Mouse (Mus musculus) forebrain, embryonic 11.5 days (tissue): Measurements from ENCODE around the gene Lipk. TPM values are rescaled to one million over a fixed set of nuclear protein-coding genes. Genes with fewer than 3 reads are reported as not detected.

Experiments used
- ATAC-seq: fragments of 200-750 bp; cut with Nextera tagmentation; replicated peaks from 2 replicates; pipeline ENCODE4 v1.8.0; 2017; ENCODE audit warnings: moderate TSS enrichment; ENCODE audit not compliant: low FRiP score
- DNase-seq: peaks from one replicate; pipeline ENCODE4 v3.0.0-alpha.2; 2017; ENCODE audit warnings: low spot score
- H3K27ac ChIP-seq: fragments of 300-500 bp; sonication (generic); 2 replicates; pipeline ENCODE4 v1.5.1; 2014; ENCODE audit warnings: low read depth, low read length
- H3K27me3 ChIP-seq: fragments of 300-500 bp; sonication (generic); 2 replicates; pipeline ENCODE4 v1.6.1; 2014; ENCODE audit warnings: mild to moderate bottlenecking, low read length, mixed read lengths; ENCODE audit not compliant: control insufficient read depth, insufficient read depth
- H3K36me3 ChIP-seq: fragments of 300-500 bp; sonication (generic); 2 replicates; pipeline ENCODE4 v1.6.1; 2014; ENCODE audit warnings: mild to moderate bottlenecking, low read length, moderate library complexity, mixed read lengths; ENCODE audit not compliant: control insufficient read depth, insufficient read depth
- H3K4me1 ChIP-seq: fragments of 300-500 bp; sonication (generic); replicated peaks from 2 replicates; pipeline ENCODE4 v1.6.1; 2014; ENCODE audit warnings: low read length, mixed read lengths; ENCODE audit not compliant: control insufficient read depth, insufficient read depth
- H3K4me2 ChIP-seq: fragments of 300-500 bp; sonication (generic); 2 replicates; pipeline ENCODE4 v1.6.1; 2014; ENCODE audit warnings: low read depth, mild to moderate bottlenecking, low read length, moderate library complexity, mixed read lengths; ENCODE audit not compliant: severe bottlenecking
- H3K4me3 ChIP-seq: fragments of 300-500 bp; sonication (generic); 2 replicates; pipeline ENCODE4 v1.5.1; 2014; ENCODE audit warnings: low read depth, low read length
- H3K9ac ChIP-seq: fragments of 300-500 bp; sonication (generic); 2 replicates; pipeline ENCODE4 v1.6.1; 2014; ENCODE audit warnings: low read length
- H3K9me3 ChIP-seq: fragments of 300-500 bp; sonication (generic); 2 replicates; pipeline ENCODE4 v1.6.1; 2016; ENCODE audit warnings: low read length, mixed read lengths; ENCODE audit not compliant: control insufficient read depth
- WGBS: fragments of 180-500 bp; shearing (Covaris S2); extraction: QIAGEN DNeasy Blood & Tissue Kit; methylation state at CpG from one replicate; pipeline ENCODE4 v1.1.7; 2014; 5-methylcytosine and 5-hydroxymethylcytosine counted together
- polyA plus RNA-seq: library from polyadenylated mRNA; unstranded; fragments of >200 nt; fragmentation: Nextera tagmentation; extraction: Ambion mirVana; gene quantifications from 2 replicates; pipeline ENCODE4 v1.2.1, GENCODE M21; 2014

The Lipk gene
- polyA plus RNA-seq, 1 experiment from 2014 or later: not detected

DNA sequence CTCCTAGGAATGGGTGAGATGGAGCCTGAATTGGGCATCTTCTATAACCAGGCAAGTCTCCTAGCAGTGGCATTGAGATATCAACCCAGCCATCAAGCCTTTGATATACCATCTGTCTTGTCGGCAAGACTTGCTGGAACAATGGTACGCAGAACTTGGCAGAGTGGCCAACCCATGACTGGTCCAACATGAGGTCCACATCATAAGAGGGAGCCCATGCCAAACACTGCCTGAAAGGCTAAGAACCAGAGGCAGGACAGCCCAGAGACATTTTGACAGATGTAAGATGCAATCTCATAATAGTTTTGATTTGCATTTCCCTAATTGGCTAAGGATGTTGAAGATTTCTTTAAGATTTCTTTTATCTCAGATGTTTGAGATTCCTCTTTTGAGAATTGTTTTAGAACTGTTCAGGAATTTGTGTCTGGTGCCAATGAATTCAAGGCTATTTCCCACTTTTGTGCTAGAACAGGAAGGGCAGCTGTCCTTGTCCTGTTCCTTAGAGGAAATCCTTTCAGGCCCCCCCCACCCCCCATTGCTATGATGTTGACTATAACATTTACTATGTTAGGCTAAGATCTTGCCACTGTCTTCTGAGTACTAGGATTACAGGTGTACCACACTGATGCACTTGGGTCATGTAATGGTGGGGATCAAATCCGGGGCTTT, 41.4 kb downstream of the Lipk start:
- no peak for ATAC-seq
- Histone ChIP-seq H3K27me3 (no peaks in the 10 kb centered on the region), H3K36me3 (no peaks in the 10 kb centered on the region), H3K4me3 (no peak overlapping the region), H3K27ac (no peak overlapping the region), H3K4me1 (no peaks in the 10 kb centered on the region), H3K9me3 (no peaks in the 10 kb centered on the region), H3K4me2 (no peak overlapping the region), H3K9ac (no peak overlapping the region)
- WGBS: 88% methylated on average over 3 of the region's 3 CpGs
- DNase-seq: no peak

DNA sequence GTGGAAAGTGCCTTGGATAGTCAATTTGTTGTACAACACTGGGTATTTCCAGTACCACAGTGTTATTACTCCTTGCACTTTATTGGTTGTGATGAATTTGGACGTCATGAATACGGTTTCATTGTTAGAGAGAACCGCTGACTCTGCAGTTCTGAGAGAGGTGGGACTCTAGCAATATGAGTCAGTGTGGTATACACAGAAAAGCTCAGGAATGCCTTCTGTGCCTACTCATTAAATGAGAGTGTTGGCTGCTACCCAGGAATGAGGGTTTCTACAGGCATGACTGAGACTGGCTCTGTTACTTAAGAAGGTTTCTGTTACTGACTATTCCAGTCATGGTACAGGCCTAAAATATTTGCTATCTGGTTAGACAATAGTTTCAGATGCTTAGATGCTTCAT, 43.4 kb downstream of the Lipk start:
- ATAC-seq (no peak), DNase-seq (no peak)
- H3K4me1 ChIP-seq: no peaks in the 10 kb centered on the region
- H3K9ac ChIP-seq: no peak overlapping the region
- no peaks in the 10 kb centered on the region for H3K27me3 ChIP-seq
- WGBS: 91% methylated on average over 3 of the region's 3 CpGs
- no peak overlapping the region for H3K4me3 ChIP-seq
- no peaks in the 10 kb centered on the region for H3K9me3 ChIP-seq
- H3K27ac ChIP-seq: no peak overlapping the region
- H3K4me2 ChIP-seq: no peak overlapping the region
- no peaks in the 10 kb centered on the region for H3K36me3 ChIP-seq

GRCm38 (mm10) chr19:34063547-34063946, 55.5 kb downstream of the Lipk start:
- Histone ChIP-seq H3K4me1 (no peaks in the 10 kb centered on the region), H3K27ac (no peak overlapping the region), H3K9me3 (no peaks in the 10 kb centered on the region), H3K27me3 (no peaks in the 10 kb centered on the region), H3K9ac (no peak overlapping the region), H3K36me3 (no peaks in the 10 kb centered on the region), H3K4me2 (no peak overlapping the region), H3K4me3 (no peak overlapping the region)
- 59% methylated on average over 1 of the region's 1 CpGs for WGBS
- DNase-seq (no peak), ATAC-seq (no peak)

DNA sequence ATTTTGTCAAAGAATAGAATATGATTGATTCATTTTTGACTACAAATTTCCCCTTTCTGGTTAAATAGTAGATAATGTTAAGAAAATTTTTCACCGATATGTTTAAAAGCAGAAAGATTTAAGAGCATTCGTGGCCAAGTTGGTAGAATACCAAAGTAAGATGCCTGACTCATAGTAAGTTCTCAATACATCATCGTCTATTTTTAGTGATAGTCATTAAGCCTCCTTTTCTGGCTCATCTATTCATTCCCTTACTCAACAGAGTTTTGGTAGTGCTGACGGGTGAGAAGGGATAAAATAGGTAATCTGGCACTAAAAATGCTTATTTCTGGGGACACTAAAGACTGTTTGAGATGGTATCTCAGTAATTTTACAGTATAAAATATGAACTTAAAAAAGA, 56.0 kb downstream of the Lipk start:
- Histone ChIP-seq H3K4me3 (no peak overlapping the region), H3K27me3 (no peaks in the 10 kb centered on the region), H3K36me3 (no peaks in the 10 kb centered on the region), H3K9ac (no peak overlapping the region), H3K9me3 (no peaks in the 10 kb centered on the region), H3K4me2 (no peak overlapping the region), H3K27ac (no peak overlapping the region), H3K4me1 (no peaks in the 10 kb centered on the region)
- no peak for ATAC-seq
- DNase-seq: no peak
- WGBS: 94% methylated on average over 4 of the region's 4 CpGs

GRCm38 (mm10) chr19:34066779-34067472, 58.8 kb downstream of the Lipk start, which contains the start of gene Lipn:
TSS of gene Lipn (plus strand) at chr19:34067358.
- no peak within 1 kb of the TSS for H3K4me2 ChIP-seq
- WGBS: 91% methylated on average over 9 of the region's 9 CpGs
- no peaks in the 10 kb centered on the region for H3K36me3 ChIP-seq
- no peaks in the 10 kb centered on the region for H3K27me3 ChIP-seq
- DNase-seq (no peak), ATAC-seq (no peak)
- no peak within 1 kb of the TSS for H3K4me3 ChIP-seq
- no peak within 1 kb of the TSS for H3K9ac ChIP-seq
- H3K9me3 ChIP-seq: no peaks in the 10 kb centered on the region
- H3K27ac ChIP-seq: no peak within 1 kb of the TSS
- H3K4me1 ChIP-seq: no peaks in the 10 kb centered on the region

GRCm38 (mm10) chr19:34074239-34074638, 66.1 kb downstream of the Lipk start:
- DNase-seq (no peak), ATAC-seq (no peak)
- no peak overlapping the region for H3K4me3 ChIP-seq
- no peaks in the 10 kb centered on the region for H3K9me3 ChIP-seq
- H3K36me3 ChIP-seq: no peaks in the 10 kb centered on the region
- no peak overlapping the region for H3K27ac ChIP-seq
- H3K27me3 ChIP-seq: no peaks in the 10 kb centered on the region
- H3K4me2 ChIP-seq: no peak overlapping the region
- H3K9ac ChIP-seq: no peak overlapping the region
- no peaks in the 10 kb centered on the region for H3K4me1 ChIP-seq

- no peak overlapping the region for H3K27ac ChIP-seq
- H3K4me1 ChIP-seq: no peaks in the 10 kb centered on the region
- H3K9ac ChIP-seq: no peak overlapping the region
- no peaks in the 10 kb centered on the region for H3K9me3 ChIP-seq
- DNase-seq: no peak
- no peak overlapping the region for H3K4me3 ChIP-seq
- no peaks in the 10 kb centered on the region for H3K27me3 ChIP-seq
- H3K4me2 ChIP-seq: no peak overlapping the region
- ATAC-seq: no peak
- 89% methylated on average over 2 of the region's 2 CpGs for WGBS
- no peaks in the 10 kb centered on the region for H3K36me3 ChIP-seq
Observed at GRCm38 (mm10) chr19:34078130-34078529, 70.0 kb downstream of the Lipk start.

- Histone ChIP-seq H3K27me3 (no peaks in the 10 kb centered on the region), H3K9ac (no peak overlapping the region), H3K9me3 (no peaks in the 10 kb centered on the region), H3K4me3 (no peak overlapping the region), H3K4me1 (no peaks in the 10 kb centered on the region), H3K27ac (no peak overlapping the region), H3K4me2 (no peak overlapping the region), H3K36me3 (no peaks in the 10 kb centered on the region)
- no peak for ATAC-seq
- WGBS: 85% methylated on average over 3 of the region's 3 CpGs
- DNase-seq: no peak
Observed at GRCm38 (mm10) chr19:34089011-34089680, 81.1 kb downstream of the Lipk start.
